Mouse (Mus musculus) lung, postnatal 14 days (tissue): Measurements from ENCODE around the gene Tenm3.

Experiments used
- DNase-seq: peaks from one replicate; pipeline ENCODE4 v3.0.0; 2021

Tenm3 gene

DNA sequence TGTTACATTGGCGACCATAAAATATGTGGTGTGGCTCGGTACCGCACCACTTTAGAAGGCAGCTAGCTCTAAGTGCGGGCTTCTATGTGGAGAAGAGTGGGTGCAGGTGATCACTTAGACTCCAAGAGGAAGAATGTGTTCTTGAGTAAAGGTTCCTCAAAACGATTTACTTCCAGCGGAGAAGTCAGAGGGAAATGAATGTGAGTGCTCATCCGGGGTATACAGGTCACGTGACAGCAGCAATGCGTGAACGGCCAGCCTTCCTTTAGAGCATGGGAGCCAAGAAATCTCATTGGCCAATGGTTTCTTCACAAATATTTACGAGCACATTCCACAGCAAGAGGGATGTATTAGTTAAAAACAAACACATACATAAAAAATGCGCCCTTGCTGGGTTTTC, 404.3 kb downstream of the Tenm3 start:
- DNase-seq: no peak

DNA sequence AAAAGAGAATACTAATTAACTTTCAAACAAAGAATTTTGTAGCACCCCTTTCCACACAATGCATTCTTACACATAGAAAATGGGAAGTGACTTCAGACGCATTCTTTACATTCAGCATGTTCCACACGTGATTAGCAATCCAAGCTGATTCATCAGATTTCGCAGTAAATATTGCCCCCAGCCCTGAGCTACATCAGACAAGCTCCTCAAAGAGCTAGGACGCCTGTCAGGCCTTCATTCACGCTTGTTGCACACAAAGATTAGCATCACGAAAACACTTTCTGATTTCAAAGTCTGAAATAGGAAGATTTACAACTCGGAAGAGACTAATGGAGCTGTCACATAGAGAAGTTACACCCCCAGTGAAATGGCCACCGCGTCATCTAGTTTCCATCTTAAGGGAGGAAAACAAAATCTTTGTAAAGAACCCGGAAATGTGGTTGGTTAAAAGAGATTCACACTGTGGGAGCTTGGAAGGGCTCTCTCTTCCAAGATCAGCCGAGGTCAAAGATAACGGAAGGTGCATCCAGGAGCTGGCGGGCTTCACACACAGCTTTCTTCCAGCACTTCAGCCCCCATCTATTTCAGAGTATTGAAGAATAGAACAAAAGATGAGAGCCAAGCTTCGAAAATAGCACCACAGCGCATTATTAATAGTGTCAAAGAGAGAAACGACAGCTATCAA, 406.1 kb downstream of the Tenm3 start:
- no peak for DNase-seq

DNA sequence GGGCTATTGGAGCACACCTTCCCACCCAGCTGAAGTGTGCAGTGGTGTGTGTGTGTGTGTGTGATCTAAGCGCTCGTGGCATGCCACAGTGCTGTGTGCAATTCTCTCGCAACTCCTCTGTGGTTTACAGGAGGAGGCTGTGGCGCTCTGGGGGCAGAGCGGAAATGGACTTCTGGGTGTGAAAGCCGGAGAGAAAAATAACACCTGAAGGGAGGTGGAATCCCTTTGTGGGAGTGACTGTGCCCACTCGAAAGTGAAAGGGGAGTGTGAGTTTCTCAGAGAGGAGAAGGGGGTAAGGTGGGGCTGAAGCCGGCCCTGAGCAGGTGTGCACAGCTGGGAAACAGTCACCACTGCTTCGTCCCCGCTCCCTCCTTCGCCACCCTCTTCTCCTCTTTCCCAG, 418.6 kb downstream of the Tenm3 start:
- no peak for DNase-seq

DNA sequence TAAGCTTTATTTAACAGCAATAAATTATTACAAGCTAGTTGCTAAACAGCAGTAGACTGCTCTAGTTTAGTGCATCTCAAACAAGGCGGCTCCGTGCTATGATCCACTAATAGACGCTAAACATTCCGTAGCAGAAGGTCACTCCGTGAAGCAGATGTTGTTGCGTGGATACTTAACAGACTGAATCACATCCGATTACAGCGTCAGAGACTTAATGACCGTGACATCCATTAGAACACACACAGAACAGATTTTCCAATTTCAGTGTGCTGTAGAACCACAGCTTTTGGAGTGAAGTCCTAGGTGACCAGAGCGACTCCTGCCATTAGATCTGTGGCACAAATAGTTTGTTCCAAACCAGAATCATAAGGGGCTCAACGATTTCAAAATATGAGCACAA, 426.0 kb downstream of the Tenm3 start:
- DNase-seq: no peak

DNA sequence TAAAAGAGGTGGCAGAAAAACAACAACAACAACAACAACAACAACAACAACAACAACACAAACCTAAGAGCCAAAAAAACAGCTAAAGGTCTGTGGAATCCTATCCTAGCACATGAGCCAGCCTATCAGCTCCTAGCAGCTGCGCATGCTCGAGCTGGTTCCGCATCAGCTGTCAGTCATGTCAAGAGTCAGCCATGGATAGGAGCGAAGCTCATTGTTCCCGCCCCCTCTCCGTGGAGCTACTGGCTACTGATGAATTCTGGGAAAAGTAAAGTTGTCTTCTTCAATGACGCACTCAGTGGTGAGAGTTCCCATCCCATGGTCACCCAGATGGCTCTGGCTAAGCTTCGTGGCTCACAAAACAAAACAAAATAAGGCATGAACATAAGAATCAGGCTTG, 432.8 kb downstream of the Tenm3 start:
- no peak for DNase-seq

DNA sequence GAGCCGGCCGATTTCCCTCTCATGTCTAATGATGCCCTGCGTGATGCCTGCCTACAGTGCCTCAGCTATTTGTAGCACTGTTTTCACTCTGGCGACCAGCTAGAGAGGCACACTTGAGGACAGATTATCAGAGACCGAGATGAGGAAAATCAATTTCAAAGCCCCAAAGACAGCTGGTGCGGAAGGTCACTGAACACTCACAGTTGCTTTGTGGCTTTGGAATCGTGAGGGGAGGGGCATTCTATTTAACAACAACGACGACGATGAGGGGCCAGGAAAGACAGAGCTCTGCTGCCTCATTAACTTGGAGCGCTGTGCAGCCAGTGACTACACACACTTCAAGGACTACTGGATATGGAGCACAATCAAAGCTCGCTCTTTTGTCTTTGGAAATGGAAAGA, 443.2 kb downstream of the Tenm3 start:
- DNase-seq: no peak

DNA sequence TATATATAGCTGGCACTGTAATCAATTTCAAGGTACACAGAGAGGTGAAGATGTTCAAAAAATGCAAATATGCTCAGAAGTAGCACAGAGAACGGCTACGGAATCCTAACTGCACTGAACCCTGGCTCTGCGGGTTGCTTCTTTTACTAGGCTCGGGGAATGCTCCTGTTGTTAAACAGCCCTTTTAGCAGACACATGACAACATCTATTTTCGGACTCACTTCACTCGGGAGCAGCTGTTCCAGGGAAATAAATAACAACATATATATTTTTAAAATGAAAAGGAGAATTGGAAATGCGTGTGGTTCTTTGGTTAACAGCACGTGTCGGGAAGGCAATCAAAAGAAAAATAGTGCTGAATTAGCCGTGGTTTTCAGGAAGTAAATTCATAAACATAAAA, 457.9 kb downstream of the Tenm3 start:
- DNase-seq: no peak

DNA sequence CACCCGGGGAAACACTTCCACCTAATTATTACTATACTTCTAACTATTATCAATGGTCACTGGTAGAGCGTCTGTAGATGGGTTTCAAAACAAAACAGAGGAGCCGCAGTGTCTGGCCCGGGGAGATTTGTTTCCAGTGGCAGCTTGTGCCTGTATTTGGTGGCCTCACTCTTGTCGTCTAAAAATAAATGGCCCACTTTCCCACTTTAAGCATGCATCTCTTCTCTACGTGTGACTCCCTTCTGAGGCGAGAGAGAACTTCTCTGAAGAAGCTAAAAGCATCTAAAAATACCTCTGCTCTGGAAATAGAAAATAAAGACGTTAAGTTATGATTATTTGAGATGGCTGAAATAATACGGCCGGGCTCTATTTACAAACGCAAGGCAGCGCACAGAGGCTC, 463.7 kb downstream of the Tenm3 start:
- DNase-seq: no peak

DNA sequence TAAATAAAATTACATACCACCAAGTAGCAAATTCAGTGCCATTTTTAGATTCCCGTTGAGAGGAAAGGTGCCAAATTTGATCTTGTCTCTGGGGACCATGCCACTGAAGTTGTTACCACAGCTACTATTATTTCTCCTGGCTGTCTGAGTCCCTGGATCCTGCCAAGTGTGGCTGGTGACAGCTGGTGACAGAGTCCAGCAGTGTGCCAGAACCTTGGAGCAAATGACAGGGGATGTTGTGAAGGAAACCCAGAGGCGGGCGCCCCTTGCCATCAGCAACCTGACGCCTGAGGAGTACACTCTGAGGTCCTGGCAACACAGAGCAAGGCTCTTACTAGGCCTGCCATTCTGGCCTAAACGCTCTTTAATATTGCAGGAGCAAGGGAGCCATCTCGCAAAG, 467.0 kb downstream of the Tenm3 start:
- DNase-seq: no peak

DNA sequence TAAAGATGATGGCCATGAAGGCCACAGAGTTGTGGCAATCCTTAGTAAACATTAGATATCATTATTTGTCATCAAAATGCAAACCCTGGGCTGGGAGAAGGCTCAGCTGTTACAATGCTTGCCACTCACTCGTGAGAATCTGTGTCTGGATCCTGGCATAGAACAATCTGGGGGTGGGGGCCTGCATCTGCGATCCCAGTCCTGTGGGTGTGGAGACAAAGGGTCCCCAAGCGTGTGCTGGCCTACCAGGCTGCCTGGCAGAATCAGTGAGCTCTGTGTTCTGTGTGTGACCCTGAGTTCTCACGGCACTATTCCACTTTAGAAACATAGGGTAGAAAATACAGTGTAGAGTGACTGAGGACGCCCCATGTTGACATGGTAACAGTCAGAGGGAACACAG, 468.6 kb downstream of the Tenm3 start:
- DNase-seq: no peak

DNA sequence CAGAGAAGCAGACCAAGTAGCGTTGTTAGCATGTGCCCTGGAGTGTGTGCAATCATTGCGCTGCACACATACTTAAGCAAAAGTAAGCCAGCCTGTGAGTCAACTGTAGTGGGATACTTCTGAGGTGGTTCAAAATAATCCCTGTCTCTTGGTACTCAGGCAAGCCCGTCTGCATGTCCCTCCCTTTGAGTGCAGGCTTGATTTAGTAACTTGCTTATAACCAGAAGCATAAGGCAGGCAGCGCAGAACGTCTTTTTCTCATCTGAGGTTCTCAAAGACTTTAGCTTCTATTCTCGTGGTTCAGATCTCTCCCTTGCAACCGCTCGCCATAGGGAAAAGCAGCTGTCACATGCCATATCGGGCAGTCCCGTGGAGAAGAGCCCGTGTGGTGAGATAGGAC, 470.3 kb downstream of the Tenm3 start:
- DNase-seq: no peak

DNA sequence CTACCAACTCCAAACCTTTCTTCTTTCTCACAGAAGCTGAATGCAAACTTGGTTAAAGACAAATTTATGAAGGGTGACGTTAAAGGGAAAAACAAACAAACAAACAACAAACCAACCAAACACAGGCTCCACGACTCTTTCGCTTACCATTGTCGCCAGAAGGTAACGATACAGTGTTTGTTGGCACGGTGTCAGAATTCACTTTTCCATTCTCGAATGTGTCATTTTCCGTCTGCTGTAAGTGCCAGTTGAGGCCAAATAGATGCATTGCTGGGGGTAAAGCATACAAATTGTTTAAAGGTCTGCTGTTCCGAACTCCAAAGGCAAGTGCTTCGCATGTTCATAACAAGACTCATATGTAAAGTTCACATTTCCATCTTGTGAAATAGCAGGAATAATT, 476.6 kb downstream of the Tenm3 start:
- no peak for DNase-seq

DNA sequence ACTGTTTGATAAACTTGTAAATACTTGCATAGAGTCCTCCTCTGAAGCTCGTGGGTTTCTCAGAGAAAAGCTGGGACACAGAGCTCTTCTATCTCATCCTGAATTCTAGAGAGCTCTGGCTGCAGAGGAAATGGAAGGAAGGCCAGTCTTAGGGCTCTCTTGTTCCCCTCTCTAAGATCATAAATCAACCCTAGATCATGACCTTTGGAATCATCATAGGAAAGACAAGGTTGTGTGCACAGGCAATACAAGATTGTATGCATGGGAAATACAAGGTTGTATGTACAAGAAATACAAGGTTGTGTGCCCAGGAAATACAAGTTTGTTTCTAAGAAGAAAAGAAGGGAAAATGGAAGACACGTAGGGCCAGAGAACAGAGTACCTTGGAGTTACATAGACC, 486.9 kb downstream of the Tenm3 start:
- no peak for DNase-seq

DNA sequence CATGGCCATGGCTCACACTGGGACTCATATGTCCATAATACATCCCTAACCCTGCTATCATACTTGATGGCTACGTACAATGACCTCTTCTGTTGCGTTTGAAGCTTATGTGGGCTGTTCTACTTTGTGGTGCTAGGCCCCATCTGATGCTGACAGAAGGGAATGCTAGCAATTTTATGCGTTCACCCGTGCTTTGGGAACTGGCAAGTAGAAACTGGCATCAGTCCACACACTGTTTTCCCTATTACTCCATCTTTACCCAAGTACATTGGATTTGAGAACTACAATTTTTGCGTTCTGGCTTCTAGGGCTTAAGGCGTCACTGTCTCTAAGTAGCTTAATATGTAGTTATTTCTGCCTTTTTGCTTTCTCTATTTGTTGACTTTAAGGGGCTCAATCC, 490.3 kb downstream of the Tenm3 start:
- DNase-seq: no peak

DNA sequence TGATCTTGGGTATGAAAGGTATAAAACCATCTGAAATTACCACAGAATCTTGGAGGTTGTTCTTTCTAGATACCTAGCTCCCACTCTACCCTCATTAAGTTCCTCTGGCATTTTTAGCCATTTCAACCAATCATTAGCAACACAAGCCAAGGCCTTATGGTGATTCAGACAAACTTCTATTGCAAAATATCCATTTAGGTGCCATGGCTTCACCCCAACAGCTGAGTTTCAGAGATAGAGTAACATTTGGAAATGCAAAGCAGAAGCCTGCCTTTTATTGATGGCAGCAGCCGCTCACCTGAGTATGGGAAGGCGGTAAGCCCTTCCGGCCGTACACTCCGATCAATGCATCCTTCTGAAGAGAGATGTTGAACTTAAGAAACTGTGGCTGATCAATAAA, 494.9 kb downstream of the Tenm3 start:
- DNase-seq: no peak

DNA sequence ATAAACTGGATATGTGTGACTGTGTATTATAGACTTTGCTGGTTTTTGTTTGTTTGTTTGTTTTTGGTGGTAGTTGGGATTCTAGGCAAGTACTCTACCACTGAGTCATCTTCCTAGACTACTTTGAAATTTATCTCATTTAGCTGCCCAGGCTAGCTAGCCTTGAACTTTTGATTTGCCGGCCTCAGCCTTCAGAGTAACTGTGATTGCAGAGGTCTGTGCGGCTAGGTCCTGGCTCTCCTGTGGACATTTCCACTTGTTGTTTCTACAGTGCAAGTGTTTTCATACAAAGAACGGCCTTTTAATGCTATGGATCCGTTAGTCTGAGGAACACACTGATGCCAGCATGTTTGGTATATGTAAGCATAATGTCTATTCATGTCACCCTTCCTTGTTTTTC, 495.4 kb downstream of the Tenm3 start:
- DNase-seq: no peak

DNA sequence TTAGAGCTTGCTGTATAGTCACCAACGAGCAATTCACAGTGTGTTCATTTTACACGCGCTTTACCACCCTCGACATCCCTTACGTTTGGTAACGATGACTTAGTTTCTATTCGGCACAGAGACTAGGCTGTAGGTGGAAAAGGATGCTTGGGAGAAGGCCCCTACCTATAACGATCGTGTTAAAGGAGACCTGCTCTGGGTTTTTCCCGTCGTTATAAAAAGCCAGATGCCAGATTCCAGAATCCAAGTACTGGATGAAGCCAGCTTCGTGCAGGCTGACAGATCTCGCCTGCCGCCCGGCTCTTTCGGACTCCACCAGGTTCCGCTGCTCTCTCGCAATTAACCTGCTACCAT, 500.7 kb downstream of the Tenm3 start:
- no peak for DNase-seq

DNA sequence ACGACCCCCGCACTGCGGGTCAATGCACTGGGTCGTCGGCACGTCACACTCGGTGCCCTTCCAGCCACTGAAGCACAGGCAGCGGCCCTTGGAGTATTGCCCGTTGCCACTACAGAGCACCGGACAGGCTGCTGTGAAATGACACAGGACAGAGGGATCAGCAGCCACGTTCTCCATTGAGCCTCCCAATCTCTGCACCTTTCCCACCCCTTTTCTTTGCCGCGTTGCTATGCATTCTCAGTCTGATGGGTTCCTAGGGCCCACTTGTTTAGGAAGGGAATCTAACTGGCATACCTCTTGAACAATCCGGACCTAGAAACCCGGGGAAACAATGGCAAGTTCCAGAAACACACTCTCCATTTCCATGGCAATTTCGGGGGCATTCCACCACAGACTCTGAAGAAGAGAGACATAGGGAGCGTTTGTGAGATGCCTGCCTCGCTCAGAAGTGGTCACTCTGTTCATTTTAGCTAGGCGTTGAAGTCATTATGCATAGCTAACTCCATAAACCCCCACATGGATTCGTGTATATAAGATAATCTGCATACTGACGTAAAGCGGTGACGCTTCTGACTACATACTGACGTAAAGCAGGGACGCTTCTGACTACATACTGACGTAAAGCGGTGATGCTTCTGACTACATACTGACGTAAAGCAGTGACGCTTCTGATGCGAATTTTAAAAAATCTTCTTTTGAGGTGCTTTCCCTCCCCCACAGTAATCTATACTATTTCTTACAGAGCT, 501.3 kb downstream of the Tenm3 start:
- no peak for DNase-seq

DNA sequence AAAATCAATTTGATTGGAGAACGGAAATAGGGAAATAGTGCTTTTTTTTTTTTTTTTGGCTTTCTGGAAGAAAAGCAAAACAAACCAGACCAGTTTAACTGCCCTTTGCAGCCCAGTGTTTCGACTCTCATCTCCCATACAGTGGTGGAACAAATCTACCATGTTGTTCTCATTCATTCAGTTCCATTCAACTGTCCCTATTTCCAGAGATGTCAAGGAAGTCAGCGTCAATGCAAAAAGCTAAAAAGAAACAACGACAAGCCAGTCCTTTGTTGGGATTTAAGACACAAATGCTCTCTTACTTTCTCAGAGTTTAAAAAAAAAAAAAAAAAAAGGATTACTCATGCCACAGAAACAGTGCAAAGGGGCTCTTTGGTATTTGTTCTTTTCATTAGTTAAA, 502.1 kb downstream of the Tenm3 start:
- DNase-seq: no peak

DNA sequence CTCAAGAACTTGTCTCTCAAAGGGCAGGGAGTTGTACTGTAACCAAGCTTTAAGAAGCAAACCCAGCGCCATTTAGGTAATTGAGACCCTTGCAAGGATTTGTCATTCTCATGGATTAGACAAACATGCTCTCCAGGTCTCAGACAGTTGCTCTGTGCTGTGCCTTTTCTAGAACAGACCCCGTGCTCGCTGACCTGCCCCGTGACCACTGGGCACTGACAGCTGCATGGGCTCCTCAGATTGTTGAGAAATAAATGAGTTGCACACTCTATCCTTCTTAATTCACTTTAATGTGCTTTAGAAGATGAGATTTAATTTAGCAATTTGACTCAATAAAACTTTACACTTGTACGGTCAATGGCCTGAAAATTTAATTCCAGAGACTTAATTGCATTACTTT, 502.5 kb downstream of the Tenm3 start:
- DNase-seq: no peak

DNA sequence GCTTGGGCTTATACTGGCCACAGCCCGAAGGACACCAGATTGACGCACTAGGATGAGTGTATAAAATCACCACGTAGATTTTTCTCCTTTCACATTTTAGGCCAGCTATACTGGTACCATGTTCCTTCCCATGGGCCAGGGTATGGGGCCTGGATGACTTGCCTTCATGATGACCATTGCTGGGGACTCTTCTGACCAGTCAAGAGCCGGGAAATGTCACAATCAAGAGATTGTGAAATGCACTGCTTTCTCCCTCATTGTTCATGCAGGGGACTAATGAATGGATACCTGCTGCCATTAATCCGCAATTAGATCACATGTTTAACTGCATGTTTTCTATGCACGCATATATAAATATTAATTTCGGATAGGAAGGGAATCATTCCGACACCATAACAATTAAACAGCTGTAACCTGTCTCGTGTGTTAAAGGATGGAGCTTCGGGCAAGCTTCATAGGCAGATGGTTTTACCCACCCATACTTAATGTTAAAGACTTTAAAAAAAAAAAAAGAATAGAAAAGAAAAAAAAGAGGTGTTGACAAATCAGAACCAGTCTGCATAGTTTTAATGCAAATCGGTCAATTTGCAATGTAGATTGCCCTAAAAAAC, 521.0 kb downstream of the Tenm3 start:
- DNase-seq: no peak

DNA sequence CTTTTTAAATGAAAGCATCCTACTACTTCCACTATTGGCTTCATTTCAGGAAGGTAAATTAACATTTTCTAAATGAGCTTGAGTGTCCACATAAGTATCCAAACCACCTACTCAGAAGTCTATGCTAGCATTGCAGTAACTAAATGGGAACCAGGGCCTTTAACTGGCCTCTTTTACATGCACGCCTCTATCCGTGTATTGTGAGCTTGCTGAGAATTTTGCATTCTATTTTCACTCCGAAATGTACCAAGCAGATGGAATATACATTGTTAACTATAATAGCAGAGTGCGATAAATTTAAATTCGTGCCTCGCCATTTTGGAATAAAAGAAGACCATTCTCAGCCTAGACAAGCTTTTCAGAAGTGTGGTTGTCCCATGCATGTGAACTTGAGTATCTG, 521.5 kb downstream of the Tenm3 start:
- DNase-seq: no peak

DNA sequence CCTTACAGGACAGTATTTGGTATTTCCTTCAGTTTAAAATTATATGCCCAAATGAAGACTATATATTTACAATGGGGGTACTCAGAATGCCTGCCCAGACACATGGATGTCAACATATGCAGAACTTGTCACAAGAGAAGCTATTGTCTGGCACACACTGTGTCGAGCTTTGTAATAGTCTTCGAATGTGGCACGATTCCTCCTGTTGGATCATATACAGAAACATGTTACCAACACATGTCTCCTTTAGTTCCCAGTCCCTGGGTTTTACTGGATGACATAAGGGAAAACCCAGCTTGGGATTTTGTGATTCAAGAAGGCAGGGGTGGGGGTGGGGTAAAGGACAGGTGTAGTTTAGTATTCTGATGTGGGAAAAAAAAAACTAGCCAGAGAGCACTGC, 524.1 kb downstream of the Tenm3 start:
- no peak for DNase-seq

DNA sequence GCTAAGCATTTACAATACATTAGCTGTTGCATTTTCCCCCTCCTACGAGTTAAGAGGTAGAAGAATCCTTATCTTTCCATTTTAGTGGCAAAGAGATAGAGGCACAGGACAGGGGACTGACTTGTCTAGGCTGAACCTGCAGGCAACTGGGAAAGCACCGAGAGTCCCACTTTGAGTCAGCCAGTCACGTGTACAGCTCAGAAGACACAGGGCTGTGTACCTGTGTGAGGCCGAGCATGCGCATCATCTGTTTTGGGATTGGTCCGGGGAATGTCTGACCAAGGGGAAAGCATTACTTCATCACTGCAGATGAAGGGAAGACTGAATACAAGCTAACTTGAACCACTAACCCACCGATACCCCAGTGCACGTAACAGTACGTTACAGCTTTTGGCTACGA, 526.3 kb downstream of the Tenm3 start:
- DNase-seq: no peak

DNA sequence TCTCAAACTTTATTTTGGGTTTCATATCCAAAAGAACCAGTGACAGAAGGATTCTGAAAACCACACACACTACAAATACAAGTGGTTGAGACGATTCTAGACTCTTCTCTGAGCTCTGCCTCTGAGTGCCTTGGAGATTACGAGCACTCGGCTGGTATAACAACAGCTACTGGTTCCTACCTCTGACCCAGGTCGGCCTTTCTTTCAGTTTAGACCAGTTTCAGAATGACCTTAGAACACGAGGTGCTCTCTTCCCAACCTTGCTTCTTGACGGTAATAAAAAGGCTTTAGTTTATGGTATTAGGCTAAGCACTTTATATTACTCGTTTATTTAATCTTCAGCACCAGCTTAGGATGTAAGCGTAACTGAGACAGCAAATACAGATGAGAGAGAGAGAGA, 528.1 kb downstream of the Tenm3 start:
- DNase-seq: no peak
